8 mouse cellular contexts compared by ENCODE assay signal in genomic region chr16:52311073-52311472, GRCm38 (mm10).
DNase-seq lines count a peak whose midpoint lies in the region; ATAC-seq and TF ChIP-seq lines count a peak whose summit lies in the region.

No protein-coding gene starts in this region.

- ATAC-seq in heart, postnatal 0 days (ENCODE audit: insufficient read depth, low read depth) = peak; percentile 60; the same call in 1 of the 2 replicates
- ATAC-seq in liver, embryonic 12.5 days = peak; percentile 37; the same call in 1 of the 2 replicates
- peak; percentile 83 for ATAC-seq in neural tube, embryonic 11.5 days (ENCODE audit: insufficient read depth, low FRiP score, low TSS enrichment)
- ATAC-seq in stomach, embryonic 16.5 days (ENCODE audit: insufficient read depth, low FRiP score) = no peak

- DNase-seq in B cell, adult 2 months = peak; percentile 75 to 78
- DNase-seq in heart, postnatal 0 days (ENCODE audit: low spot score) = peak; percentile 81
- DNase-seq in kidney, postnatal 25 days = peak; percentile 57 to 88
- DNase-seq in neural tube, embryonic 11.5 days (ENCODE audit: low spot score) = peak; percentile 73

- no peaks in the 10 kb centered on the region for H3K9me3 ChIP-seq in heart, postnatal 0 days (replicated peaks; ENCODE audit: control insufficient read depth, low read length)
- no peaks in the 10 kb centered on the region for H3K9me3 ChIP-seq in liver, embryonic 12.5 days (replicated peaks)
- H3K9me3 ChIP-seq in neural tube, embryonic 11.5 days (ENCODE audit: control insufficient read depth, low read length) = no peaks in the 10 kb centered on the region
- no peaks in the 10 kb centered on the region for H3K9me3 ChIP-seq in stomach, embryonic 16.5 days (replicated peaks; ENCODE audit: control insufficient read depth, low read length)

- H3K27me3 ChIP-seq in heart, postnatal 0 days (ENCODE audit: control insufficient read depth, insufficient read depth, low read length) = no peaks in the 10 kb centered on the region
- no peaks in the 10 kb centered on the region for H3K27me3 ChIP-seq in liver, embryonic 12.5 days (replicated peaks)
- H3K27me3 ChIP-seq in neural tube, embryonic 11.5 days (ENCODE audit: control insufficient read depth, insufficient read depth, low read length) = no peaks in the 10 kb centered on the region
- no peaks in the 10 kb centered on the region for H3K27me3 ChIP-seq in stomach, embryonic 16.5 days (ENCODE audit: control insufficient read depth, insufficient read depth, low read length)

- TF ChIP-seq POLR2A in bone marrow, adult 2 months (IDR thresholded peaks at IDR 0.05; ENCODE audit: borderline replicate concordance, control insufficient read depth, low read depth, low read length) = no peak
- no peak for TF ChIP-seq POLR2A in embryonic fibroblast, embryonic 13.5 days (IDR thresholded peaks at IDR 0.05; ENCODE audit: low read depth, low read length)

- H3K36me3 ChIP-seq in heart, postnatal 0 days (replicated peaks; ENCODE audit: control insufficient read depth, insufficient read depth, low read length) = no peaks in the 10 kb centered on the region
- H3K36me3 ChIP-seq in liver, embryonic 12.5 days = no peaks in the 10 kb centered on the region
- H3K36me3 ChIP-seq in neural tube, embryonic 11.5 days (ENCODE audit: control insufficient read depth, insufficient read depth, low read length) = no peaks in the 10 kb centered on the region
- H3K36me3 ChIP-seq in stomach, embryonic 16.5 days (ENCODE audit: control insufficient read depth, insufficient read depth, low read length) = no peaks in the 10 kb centered on the region

- H3K4me2 ChIP-seq in heart, postnatal 0 days (ENCODE audit: low read depth, low read length) = peak overlapping the region; percentile 58
- H3K4me2 ChIP-seq in liver, embryonic 12.5 days = peak overlapping the region; percentile 16; the same call in 1 of the 2 replicates
- H3K4me2 ChIP-seq in neural tube, embryonic 11.5 days (ENCODE audit: low read depth) = no peak overlapping the region
- peak overlapping the region; percentile 36 for H3K4me2 ChIP-seq in stomach, embryonic 16.5 days (ENCODE audit: low read depth, low read length)

- no peak overlapping the region for H3K4me3 ChIP-seq in bone marrow, adult 2 months (replicated peaks; ENCODE audit: control insufficient read depth, low read depth, low read length)
- no peak overlapping the region for H3K4me3 ChIP-seq in embryonic fibroblast, embryonic 13.5 days (ENCODE audit: insufficient read depth, low read length)
- H3K4me3 ChIP-seq in heart, postnatal 0 days (ENCODE audit: low read depth, low read length) = peak overlapping the region; percentile 33
- no peak overlapping the region for H3K4me3 ChIP-seq in liver, embryonic 12.5 days
- H3K4me3 ChIP-seq in neural tube, embryonic 11.5 days (ENCODE audit: low read depth, low read length) = no peak overlapping the region
- H3K4me3 ChIP-seq in stomach, embryonic 16.5 days (replicated peaks; ENCODE audit: low read length) = no peak overlapping the region

- peak; percentile 68 for TF ChIP-seq CTCF in bone marrow, adult 2 months (IDR thresholded peaks at IDR 0.05; ENCODE audit: control insufficient read depth, insufficient read depth, low read length)
- TF ChIP-seq CTCF in embryonic fibroblast, embryonic 13.5 days (IDR thresholded peaks at IDR 0.05; ENCODE audit: borderline replicate concordance, insufficient read depth, low read length) = peak; percentile 73
- peak; percentile 82 for TF ChIP-seq CTCF in heart, postnatal 0 days (IDR thresholded peaks at IDR 0.05; ENCODE audit: low read depth)

- no peak for TF ChIP-seq EP300 in heart, postnatal 0 days (IDR thresholded peaks at IDR 0.05; ENCODE audit: low read depth)

- 4% methylated on average over 9 of the region's 9 CpGs for WGBS in bone marrow, adult 2 months
- WGBS in heart, postnatal 0 days = 13% methylated on average over 9 of the region's 9 CpGs
- WGBS in liver, embryonic 12.5 days (ENCODE audit: insufficient replicate concordance) = 16% methylated on average over 9 of the region's 9 CpGs
- WGBS in neural tube, embryonic 11.5 days = 28% methylated on average over 9 of the region's 9 CpGs
- 16% methylated on average over 9 of the region's 9 CpGs for WGBS in stomach, embryonic 16.5 days

- H3K9ac ChIP-seq in heart, postnatal 0 days (replicated peaks; ENCODE audit: low read depth, low read length) = no peak overlapping the region
- no peak overlapping the region for H3K9ac ChIP-seq in liver, embryonic 12.5 days
- H3K9ac ChIP-seq in neural tube, embryonic 11.5 days (ENCODE audit: low read length) = no peak overlapping the region
- no peak overlapping the region for H3K9ac ChIP-seq in stomach, embryonic 16.5 days (ENCODE audit: low read length)

- no peaks in the 10 kb centered on the region for H3K4me1 ChIP-seq in bone marrow, adult 2 months (ENCODE audit: control insufficient read depth, insufficient read depth, low read length)
- no peaks in the 10 kb centered on the region for H3K4me1 ChIP-seq in embryonic fibroblast, embryonic 13.5 days (ENCODE audit: control insufficient read depth, insufficient read depth, low read length)
- no peaks in the 10 kb centered on the region for H3K4me1 ChIP-seq in heart, postnatal 0 days (ENCODE audit: control insufficient read depth, insufficient read depth)
- no peaks in the 10 kb centered on the region for H3K4me1 ChIP-seq in liver, embryonic 12.5 days
- H3K4me1 ChIP-seq in neural tube, embryonic 11.5 days (ENCODE audit: control insufficient read depth, insufficient read depth, low read length) = no peaks in the 10 kb centered on the region
- no peaks in the 10 kb centered on the region for H3K4me1 ChIP-seq in stomach, embryonic 16.5 days (ENCODE audit: control insufficient read depth, insufficient read depth, low read length)

- no peak overlapping the region for H3K27ac ChIP-seq in bone marrow, adult 2 months (ENCODE audit: control insufficient read depth, insufficient read depth, low read depth, low read length, poor library complexity)
- H3K27ac ChIP-seq in embryonic fibroblast, embryonic 13.5 days (ENCODE audit: insufficient read depth, low read length) = no peak overlapping the region
- H3K27ac ChIP-seq in heart, postnatal 0 days (ENCODE audit: low read depth) = no peak overlapping the region
- no peak overlapping the region for H3K27ac ChIP-seq in liver, embryonic 12.5 days
- no peak overlapping the region for H3K27ac ChIP-seq in neural tube, embryonic 11.5 days (ENCODE audit: low read depth, low read length)
- no peak overlapping the region for H3K27ac ChIP-seq in stomach, embryonic 16.5 days (ENCODE audit: low read length)
